Mouse (Mus musculus) retina, postnatal 7 days (tissue): ENCODE data around the gene Angptl7.

Experiments used
- DNase-seq: peaks from one replicate; pipeline ENCODE4 v3.0.0-alpha.2; 2012; ENCODE audit warnings: low read depth, low spot score

The Angptl7 gene

DNA sequence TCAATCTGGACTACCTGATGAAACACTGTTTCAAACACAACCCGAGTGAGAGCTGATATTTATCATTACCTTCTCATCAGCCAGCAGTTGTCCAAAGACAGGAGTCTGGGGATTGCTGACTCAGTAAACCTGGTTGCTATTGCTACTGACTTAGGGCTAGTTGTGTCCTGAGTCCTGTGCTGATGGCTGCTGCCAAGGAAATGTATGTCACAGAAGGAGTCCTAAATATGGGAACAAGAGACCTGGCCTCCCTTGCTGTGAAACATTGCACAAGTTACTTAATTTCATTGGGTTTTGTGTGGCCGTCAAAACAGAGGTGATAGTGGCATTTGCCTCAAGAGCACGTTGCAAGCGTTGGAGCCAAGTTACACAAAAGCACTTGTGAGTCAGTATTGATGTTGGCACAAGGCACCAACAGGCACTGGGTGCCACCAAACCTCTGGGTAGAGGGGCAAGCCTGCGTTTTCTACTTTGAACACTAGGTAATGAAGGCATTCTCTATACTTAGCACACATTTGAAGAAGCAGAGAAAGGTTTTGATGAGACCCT, 44.7 kb downstream of the Angptl7 start:
- no peak for DNase-seq

DNA sequence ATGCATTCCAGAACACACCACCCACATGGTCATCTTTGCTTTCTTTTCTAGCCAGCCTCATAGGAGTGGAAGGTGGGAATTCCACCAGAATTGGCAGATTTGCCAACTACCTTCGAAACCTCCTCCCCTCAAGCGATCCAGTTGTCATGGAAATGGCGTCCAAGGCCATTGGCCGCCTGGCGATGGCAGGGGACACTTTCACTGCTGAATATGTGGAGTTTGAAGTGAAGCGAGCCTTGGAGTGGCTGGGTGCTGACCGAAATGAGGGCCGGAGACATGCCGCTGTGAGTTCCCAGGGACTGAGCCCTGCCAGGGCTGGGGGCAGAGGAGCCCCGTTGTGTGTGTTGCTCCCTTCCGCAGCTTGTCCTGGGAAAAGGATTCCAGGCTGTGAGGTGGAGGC, 46.6 kb downstream of the Angptl7 start:
- DNase-seq: no peak

DNA sequence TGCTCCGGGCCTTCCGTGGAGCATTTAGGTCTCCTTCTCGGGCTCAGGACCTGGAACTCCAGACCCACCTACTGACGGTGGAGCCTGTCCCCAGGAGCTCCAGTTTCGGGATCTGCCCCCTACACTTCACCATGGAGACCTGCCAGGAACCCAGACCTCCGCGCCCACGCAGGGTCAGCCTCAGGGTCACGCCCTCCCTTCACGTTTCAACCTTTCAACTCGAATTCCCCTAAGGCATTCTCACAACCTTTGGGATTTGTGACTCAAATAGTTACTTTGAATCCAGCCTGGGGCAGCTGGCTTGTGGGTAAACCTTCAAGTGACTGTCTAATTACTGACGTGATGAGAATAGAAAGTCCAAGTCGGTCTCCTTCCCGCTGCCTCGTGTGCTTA, 51.4 kb downstream of the Angptl7 start:
- DNase-seq: no peak

DNA sequence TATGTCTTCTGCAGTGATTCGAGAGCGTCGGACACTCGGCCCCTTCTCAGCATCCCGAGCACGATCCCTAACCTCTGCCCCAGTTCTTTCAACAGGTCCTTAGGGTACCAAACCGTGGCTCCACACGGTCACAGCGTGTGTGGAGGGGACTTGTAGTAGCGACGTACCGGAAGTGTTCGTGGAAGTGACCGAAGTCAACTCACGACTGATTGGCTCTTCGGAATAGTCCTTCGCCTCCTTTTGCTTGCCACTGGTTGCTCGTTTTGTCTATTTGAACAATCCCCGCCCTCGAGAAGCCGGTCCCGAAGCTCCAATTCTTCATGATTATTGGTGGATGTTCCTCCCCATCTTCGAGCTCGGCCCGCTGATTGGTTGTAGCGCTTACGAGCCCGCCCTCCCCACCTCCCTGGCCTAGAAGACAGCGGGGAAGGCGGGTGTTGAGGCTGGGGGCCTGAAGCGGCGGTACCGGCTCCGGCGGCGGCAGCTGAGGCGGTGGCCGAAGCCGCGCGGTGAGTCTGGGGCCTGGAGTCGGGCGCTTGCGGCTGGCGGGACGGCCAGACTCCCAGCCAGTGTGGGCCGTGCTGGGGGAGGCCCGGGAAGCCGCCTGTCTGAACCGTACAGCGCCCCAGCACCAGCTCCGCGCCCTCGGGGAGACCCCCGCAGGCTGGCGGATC, 51.9 kb downstream of the Angptl7 start, which contains the start of gene Mtor:
TSS of gene Mtor (plus strand) at position 433 of the 674 bp plus-strand sequence.
- peak; percentile 95 for DNase-seq
